Mouse (Mus musculus) urinary bladder, postnatal 14 days (tissue): ENCODE data around the gene Esrra.
A peak's percentile ranks its signal among the peaks of the same experiment; 100 is the strongest.

Source experiments
- DNase-seq: peaks from one replicate; pipeline ENCODE4 v3.0.0; 2021; ENCODE audit warnings: low spot score

Esrra gene

DNA sequence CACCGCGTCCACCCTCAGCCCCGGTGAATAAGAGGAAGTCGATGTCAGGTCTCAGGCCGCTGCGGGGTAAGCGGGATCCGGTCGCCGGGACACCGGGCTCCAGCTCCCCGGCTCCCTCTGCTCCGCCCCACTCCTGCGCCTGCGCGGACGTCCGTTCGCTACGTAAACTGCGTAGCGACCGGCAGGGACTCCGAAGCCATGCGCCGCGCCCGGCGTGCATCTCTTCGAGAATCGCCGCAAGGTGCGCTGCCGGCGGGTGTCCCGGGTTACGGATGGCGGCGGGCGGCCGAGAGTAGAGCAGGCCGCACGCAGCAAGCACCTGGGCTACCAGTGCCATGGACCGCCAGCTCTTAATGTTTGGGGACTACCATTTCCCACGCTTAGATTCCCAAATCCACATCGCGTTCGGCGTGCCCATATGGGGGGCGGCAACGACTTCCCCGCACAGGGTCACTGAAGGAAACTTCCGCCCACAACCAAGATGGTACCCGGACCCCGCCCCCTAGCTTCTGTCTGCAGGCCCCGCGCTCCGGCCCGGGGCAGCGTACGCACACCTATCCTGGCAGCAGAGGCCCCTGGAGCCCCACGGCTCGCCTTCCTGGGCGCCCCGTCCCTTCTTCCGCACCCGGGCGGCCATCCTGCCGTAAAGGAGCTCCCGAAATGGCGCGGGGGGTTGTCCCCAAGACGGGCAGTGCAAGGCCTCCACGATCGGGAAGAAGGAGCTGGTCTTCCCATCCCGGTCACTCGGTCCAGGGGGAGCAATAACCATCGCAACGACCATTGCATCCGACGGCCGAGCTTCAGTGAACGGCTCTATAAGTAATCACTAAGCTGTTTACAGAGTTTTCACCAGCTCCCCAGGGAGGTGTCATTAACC lies 20.0 kb upstream of the Esrra start, which contains the start of gene Bad:
Gene Bad (plus strand): TSS at position 490 of the 877 bp plus-strand sequence.
- peak; percentile 95 for DNase-seq

DNA sequence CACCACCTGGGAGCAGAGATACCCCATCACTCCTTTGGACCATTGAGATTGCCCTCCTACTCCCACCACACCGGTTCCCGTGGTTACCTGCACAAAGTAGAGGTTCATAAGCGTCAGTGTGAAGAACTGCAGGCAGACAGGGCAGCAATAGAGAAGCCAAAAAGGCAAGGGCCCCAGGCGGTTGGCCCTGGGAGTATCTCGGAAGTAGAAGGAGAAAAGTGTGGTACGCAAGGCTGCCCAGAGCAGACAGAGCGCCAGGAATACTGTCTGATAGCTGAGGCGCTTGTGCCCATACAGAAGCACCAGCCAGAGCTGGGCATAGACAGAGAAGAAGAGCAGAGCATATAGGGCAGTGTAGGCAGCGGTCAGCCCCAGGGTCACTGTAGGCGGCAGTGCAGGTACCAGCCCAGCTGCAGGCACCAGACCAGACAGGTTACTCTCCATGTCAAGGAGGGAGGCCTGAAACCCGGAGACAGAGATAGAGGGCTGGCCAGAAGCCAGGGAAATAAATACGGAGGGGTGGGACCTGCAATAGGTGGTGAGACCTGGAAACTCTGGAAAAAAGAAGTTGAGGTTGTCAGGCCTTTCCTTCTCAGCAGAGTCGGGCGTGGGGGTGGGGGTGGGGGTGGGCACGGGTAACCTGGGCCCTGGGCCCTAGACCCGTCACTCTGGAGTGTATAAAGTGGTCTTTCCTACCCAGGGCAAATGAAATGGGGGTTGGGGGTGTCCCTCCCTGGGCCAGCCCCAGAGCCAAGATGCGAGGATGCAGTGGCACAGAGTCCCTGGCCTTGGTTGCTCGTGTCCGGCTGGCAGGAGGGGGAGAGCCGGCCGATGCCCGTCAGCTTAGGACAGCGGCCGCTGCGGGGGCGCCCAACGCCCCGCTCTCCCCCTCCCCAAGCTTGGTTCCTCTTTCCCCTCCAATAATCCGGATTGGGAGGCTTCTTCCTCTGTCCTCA lies 19.1 kb upstream of the Esrra start:
- peak; percentile 55 for DNase-seq

DNA sequence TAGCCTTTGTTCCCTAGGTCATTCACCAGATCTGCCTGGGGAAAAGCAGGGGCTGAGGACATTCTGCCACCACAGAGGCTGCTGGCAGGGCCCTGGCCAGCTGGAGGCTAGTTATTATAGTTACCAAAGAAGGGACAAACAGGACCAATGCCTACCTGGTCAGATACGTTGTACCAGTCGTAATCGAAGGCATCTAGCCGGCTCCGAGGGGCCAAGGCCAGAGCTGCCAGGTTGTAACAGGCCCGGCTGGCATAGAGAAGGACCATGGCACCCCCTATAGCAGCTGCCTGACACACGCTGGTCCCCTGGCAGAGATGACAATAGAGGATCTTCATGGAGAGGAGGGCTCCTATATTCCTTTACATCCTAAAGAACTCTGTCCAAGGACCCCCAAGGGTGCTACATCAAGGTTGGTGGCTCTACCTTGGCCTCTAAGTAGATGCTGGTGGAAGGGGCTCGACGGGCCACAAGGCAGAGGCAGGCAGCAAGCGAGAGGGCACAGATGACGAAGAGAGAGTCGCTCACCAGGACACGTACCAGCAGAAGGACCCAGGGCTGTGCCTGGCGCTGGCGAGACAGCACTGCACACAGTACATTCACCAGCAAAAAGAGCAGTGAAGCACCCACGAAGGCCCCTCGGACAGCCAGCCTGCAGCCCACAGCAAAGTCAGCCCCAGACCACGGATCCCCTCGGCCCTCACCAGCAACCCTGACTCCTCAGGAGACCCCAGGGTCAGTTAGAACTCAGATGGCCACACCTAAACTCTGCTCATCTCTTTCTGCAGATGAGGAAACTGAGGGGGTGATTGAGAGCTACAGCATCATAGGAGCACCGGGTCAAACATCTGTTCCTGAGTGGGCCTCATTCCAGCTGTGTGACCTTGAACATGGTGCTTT lies 17.7 kb upstream of the Esrra start:
- no peak for DNase-seq

DNA sequence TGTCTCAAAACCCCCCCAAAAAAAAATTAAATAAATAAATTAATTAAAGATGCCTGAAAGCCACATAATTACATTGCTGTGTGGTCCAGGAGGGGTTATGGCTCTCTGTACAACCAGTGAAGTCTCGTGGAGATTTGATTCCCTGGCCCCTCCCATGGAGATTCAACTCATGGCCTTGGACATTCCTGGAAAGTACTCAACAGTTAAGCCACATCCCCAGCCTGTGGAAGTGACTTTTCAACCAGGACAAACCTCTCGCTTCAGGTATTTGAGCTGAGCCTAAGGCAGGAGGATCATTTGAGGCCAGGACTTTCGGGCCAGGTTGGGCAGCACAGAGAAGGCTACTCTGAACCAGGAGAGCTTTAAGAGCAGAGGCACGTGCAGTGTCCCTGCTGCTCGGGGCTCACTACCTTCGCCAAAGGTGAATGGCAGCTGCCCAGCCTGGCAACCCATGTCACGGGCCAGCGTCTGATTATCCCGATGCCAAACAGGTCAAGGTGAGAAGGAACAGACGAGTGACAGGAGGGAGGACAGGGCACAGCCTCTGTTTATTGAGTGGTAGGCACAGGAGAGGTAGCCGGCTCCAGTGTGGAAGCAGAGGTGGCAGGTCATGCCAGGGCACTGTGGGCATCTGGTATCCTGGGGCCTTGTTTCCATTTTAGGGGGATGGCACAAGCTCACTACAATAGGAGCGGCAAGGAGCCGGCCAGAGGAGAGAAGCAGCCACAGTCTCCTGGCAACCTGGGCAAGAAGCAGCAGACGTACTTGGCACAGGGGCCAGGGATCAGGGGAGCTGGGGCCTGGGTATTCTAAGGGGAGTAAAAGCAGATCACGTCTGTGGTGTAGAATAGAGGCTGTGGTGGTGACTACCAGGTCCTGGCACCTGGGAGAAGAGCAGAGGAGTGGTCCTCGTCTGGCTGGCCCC lies 16.2 kb upstream of the Esrra start:
- DNase-seq = no peak

DNA sequence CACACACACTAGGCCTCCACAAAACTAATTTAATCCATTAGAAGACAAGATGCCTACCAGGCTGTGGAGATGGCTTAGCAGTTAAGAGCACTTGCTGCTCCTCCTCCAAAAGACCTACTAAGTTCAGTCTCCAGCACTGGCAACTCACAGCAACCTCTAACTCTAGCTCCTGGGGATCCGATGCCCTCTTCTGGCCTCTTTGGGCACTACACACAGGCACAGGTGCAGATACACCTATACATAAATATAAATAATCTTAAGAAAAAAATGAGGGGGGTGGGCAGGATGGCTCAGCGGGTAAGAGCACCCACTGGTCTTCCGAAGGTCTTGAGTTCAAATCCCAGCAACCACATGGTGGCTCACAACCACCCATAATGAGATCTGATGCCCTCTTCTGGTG lies 14.7 kb upstream of the Esrra start:
- no peak for DNase-seq

DNA sequence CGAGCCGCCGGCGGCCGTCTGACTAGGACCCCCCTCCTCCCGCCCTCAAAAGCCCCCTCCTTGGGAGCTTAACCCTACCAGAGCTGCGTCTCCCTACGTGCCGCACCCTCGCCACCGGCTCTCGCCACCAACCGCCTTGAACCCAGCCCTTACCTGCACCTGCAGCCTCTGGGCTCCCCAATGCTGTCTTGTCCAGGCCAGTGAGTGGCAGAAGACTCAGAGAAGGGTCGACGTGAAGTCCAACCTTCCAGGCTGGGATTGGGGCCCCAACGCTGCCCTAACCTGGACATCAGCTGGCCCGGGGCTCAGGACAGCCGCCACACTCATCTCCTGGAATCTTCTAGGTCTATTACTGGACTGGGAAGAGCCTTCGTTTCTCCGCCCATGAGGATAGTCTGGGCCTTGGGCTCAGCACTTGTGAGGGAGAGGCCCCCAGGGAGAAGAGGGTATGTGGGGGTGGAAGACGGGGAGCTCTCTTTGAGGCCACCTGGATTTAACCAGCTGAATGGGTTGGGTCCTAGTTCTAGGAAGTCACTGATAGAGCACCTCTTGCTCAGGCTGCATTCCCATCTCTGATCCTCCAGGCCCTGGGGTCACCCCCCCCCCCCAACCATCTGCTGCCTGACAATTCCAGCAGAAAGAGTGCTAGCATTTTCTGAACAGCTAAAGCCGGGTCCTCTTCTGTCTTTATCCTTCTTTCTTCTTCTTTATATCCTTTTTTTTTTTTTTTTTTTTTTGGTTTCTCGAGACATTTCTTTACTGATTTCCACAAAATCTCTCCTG lies 12.8 kb upstream of the Esrra start, which contains the start of gene Kcnk4:
Gene Kcnk4 (minus strand): TSS at position 321 of the 783 bp plus-strand sequence.
- DNase-seq = no peak

DNA sequence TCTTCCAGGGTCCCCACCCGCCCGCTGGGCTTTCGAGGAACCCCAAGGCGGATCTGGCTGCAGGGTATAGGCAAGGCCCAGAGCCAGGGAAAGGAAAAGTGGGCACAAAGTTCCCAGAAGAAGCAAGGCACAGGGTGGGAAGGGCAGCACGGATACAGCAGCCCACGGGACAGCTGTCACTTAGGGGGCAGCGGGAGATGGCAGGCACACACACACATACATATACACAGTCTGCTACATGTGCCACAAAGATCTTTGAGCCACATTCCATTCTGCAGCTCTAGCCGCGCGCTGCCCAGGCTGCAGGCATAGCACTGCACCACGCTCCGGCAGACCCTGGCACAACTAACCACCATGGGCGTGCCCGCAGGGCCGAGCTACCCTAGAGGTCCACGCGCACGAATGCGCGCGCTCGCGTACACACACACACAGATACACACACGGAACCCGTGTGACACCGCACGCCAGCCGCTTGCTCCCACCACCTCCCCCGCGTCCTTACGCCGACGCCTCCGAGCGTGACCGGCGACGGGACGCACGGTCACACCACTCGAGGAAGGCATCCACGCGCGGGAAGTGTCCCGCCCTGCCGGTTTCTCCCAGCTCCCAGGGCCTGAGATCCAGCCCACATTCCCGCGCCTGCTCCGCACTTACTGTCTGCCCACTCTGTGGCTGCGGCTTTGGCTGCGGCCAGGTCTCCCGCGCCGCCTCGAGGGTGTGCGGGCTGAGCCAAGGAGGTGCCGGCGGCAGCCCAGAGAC lies 12.0 kb upstream of the Esrra start:
- DNase-seq = peak; percentile 50

DNA sequence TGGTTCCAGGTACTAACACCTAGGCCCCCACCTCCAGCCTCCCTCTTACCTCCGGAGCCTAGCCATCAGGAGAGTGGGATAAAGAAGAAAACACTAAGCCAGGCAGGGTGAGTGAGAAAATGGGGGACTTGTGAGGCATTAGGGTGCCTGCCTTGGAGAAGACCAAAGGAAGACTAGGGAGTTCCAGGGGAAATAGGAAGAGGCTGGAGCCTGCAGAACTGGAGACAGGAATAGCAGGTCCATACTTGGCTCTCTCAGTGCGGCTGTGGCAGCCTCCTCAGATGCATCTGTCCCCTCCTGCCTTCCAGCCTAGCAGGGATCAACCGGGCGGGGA lies 11.5 kb upstream of the Esrra start:
- no peak for DNase-seq

DNA sequence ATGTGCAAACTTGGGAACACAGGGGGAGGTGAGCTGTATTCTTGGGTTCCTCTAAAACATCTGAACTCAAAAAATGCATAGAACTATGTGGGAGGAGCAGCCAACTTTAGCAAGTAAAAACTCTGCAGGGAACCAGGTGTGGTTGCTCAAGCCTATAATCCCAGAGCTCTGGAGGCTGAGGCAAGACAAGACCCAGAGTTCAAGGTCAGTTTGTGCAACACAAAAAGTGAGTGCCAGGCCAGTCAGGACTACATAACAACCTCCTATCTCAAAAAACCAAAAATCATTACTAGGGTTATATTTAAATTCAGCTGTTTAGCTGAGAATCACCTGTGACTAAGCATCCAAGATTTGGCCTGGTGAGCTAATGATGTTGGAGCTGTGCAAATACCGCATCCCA lies 10.4 kb upstream of the Esrra start:
- no peak for DNase-seq

DNA sequence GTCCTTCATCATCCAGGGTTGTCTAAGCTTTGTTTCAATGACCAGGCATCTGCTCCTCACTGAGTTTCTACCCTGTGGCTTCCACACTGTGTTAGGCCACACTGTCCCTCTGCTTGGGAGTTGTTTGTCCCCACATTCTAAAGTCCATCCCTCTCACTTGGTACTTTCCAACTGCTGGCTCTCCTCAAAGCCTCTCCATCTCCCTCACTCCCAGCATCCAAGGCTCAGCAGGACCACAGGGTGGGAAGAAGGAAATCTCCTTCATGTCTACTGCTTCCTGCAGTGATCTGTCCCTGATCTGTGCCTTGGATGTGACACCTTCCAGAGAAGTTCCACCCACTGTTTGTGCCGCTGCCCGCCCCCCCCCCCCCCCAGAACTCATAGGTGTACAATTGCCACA lies 9.4 kb upstream of the Esrra start:
- no peak for DNase-seq

DNA sequence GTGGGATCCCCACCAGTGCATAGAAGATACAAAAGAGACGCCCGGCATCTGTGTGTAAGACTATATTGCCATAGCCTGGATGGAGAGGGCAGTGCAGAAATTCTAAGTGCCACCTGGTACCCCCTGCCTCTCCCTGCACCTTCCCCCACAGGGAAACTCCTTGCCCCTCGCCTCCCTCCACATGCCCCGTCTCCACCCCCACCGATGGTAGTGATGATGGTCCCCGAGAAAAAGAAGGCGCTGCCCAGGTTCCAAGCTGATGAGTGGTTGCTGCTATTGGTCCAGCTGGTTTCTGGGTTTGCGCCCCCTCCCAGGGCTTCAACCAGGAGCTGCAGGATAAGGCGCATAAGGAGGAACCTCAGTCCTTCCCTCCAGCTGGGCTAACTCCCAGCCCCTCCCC lies 6.5 kb upstream of the Esrra start:
- DNase-seq = no peak

DNA sequence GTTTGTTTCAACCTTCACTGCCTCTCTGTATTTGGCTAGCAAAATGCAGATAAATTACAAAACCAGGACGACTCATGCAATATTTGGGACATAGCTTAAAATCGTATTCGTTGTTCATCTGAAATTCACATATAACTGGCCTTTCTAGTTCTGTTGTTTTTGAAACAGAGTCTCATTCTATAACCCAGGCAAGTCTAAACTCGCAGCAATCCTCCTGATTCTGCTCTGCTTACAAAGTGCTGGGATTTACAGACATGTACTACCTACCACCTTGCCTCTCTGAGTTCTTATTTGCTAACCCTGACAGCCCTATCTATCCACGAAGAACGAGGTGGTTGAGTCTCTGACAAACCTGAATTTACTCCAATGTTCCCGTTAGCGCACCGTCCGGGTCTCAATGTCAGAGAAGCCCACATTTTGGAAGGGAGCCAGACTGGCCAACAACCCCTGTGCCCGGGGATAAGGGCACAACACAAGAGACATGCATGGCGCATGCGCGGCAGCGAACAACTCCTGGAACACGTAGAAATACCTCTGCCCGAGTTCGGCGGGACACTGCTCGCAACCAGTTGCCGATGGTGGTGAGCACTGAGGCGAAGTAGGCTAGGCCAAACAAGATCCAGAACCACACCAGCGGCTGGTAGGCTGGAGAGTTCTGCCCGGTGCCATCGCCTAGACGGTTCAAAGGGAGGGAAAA lies 5.1 kb upstream of the Esrra start:
- DNase-seq = peak; percentile 75

DNA sequence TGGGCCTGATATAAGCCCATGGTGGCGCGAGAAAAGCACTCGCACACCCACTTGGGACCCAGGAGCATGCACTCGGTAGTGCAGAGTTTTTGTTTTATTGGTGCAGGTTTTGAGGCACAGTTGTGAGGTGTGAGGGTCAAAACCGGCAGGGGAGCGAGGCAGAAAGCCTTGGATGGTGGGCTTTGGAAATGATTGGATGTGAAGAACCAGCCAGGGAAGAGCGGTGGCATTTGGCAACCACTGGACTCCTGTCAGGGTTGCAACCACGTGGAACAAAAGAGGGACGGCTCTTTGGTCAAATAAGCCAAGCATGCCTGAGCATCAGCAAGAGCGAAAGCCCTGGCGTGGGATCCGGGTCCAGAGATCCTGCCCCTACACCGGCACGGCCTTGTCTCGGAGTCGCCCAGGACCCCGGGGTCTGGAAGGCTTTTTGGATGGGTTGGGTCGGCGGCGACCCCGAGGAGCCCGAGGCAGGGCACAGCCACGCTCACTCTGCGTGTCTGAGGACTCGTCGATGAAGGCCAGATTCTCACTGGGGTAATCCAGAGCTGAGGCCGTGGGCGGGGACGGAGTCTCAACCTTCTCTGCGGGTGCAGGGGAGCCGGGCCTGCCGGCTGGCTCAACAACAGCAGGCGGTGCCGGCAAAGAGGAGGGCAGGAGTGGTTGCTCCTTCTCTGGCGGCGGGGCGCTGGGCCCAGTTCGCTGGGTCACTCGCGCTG lies 4.2 kb upstream of the Esrra start:
- DNase-seq = no peak

DNA sequence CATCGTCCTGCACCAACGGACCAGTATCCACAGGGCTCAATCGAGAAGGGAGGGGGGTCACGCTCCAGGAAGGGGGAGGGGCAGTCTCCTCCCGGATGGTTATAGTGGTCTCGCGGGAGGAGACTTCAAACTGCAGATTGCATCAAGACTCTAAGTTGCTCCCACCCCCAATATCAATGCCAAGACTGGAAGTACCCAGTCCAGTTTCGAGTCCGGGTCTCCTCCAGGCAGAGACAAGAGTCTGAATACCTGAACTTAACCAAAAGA lies 3.6 kb upstream of the Esrra start, which contains the start of gene Catsperz:
Gene Catsperz (minus strand): TSS at position 74 of the 267 bp plus-strand sequence.
- no peak for DNase-seq

DNA sequence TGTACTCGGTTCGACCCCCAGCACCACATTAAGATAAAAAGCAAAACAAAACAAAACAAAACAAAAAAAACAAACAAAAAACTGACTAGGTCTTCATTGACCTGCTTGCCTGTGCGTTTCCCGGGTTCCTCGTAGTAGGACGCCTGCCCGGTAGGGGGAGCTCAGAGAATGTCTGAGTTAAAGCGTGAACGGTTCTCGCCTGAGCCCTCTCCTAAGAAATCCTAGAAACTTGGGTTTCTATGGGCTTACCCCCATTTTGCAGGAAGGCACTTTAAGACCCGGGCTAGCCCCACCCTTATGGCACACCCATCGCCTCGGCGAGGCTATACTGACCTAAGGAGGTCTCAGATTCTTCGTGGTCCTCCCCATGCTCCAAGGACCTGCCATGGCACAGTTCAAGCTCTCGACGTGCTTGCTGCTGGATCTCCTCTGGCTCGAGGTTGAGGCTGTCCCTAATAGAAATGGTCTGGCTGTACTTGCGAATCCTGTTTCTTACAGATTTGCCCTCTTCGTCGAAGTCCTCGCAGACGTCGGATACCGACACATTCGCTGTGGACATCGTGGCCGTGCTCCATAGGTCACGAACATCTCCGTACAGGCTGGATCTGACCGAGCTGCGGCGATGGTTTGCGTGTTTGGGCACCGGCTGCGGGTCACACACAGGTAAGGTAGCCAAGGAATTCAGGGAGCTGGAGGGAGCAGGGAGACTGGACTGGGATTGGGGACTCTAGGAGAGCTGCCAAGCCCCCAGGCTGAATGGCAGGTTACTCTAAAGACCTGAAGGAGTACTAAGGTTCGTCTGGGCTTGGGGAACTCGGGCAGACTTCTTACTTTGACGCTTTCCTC lies 3.1 kb upstream of the Esrra start:
- peak; percentile 91 for DNase-seq

DNA sequence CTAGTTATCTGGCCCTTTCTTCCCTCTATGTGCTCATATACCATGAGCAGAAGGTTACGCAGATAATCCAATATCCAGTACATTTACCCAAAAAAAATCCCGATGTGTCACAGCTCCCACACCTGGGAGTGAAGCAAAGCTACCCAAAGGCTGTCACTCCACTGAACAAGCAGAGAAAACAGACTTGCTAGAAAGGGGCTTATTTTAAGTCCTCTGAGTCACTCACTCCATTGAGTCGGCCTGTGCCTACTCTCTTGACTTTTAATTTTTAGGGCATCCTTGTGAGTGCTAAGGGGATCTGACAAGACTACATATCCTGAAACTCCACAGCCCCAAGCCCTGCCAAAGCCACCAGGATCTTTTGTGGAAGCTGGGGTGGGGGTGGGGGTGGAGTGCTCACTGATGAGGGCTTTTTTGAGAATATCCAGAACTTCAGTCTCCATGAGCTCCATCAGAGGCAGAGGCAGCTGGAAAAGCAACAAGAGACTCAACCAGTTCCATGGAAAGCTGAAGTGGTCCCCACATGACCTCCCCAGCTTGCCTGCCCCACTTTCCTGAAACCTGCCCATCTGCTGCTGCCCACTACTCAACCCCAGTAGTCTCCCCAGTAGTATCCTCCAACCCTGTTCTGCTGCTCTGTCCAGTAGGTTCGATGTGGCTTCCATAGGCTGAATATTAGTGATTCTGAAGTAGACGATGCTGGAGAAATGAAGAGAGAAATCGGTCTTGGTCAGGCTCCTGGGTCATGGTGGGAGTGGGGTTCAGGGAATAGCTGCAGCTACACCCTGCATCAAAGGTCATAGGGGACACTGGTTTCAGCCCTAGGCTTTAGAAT lies 1.5 kb upstream of the Esrra start:
- DNase-seq = no peak
